Mouse (Mus musculus) small intestine, adult 2 months (tissue): ENCODE measurements around the gene Agrp.

Experiments used
- CTCF ChIP-seq: fragments of 200-500 bp; IDR thresholded peaks from 2 replicates; pipeline ENCODE4 v1.5.1; 2012; ENCODE audit warnings: low read depth, mild to moderate bottlenecking, control low read depth, inconsistent platforms, low read length, moderate library complexity, mixed read lengths; ENCODE audit not compliant: insufficient replicate concordance, insufficient read length; ENCODE audit errors: extremely low read depth
- POLR2A ChIP-seq: fragments of 200-500 bp; IDR thresholded peaks from 2 replicates; pipeline ENCODE4 v1.6.1; 2012; ENCODE audit warnings: low read depth, mild to moderate bottlenecking, control low read depth, inconsistent platforms, low read length, moderate library complexity

DNA sequence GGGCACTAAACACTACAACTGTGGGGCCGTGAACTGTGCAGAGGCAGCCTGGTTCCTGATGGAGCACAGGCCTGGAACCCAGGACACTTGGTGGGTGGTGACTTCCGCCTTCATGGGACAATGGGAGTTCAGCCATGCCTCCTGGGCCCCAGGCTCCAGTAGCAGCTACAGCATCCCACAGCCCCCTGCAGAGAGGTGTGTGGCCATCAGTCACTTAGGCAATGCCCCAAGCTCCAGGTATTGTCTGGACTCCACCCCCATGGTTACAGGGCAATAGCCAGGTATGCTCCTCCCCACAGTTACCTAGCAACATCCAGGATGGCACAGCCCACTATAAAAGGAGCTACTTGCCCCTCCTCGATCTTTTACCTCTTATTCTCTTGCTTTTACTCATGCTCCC, 82.0 kb downstream of the Agrp start:
- TF ChIP-seq CTCF (no peak), POLR2A (no peak)
